Mouse (Mus musculus) CH12.LX (cell line): ENCODE measurements around the gene Psme4.
A peak's percentile ranks its signal among the peaks of the same experiment; 100 is the strongest.

Experiments used
- CTCF ChIP-seq, 2 experiments: IDR thresholded peaks in 1 of 2; conservative IDR thresholded peaks in 1 of 2; 2 replicates each; pipeline ENCODE4 v1.5.1; 2011 to 2012; ENCODE audit warnings: low read depth in 2 of 2, low read length in 2 of 2, improper control_type of control experiment in 1 of 2, inconsistent platforms in 1 of 2, mild to moderate bottlenecking in 1 of 2, moderate library complexity in 1 of 2
- E2F4 ChIP-seq: IDR thresholded peaks from 2 replicates; pipeline ENCODE4 v1.6.1; 2011; ENCODE audit warnings: low read depth, low read length, improper control_type of control experiment; ENCODE audit not compliant: insufficient replicate concordance
- EP300 ChIP-seq: IDR thresholded peaks from 2 replicates; pipeline ENCODE4 v1.6.1; 2011; ENCODE audit warnings: low read length, improper control_type of control experiment
- KAT2A ChIP-seq: IDR thresholded peaks from 2 replicates; pipeline ENCODE4 v1.6.1; 2012; ENCODE audit warnings: low read length, improper control_type of control experiment, inconsistent platforms; ENCODE audit not compliant: insufficient replicate concordance
- MAFK ChIP-seq: IDR thresholded peaks from 2 replicates; pipeline ENCODE4 v1.6.1; 2011; ENCODE audit warnings: low read length, improper control_type of control experiment; ENCODE audit not compliant: insufficient replicate concordance
- NELFE ChIP-seq: IDR thresholded peaks from 2 replicates; pipeline ENCODE4 v1.6.1; 2011; ENCODE audit warnings: low read depth, low read length, improper control_type of control experiment
- POLR2A ChIP-seq: IDR thresholded peaks from 2 replicates; pipeline ENCODE4 v1.6.1; 2011; ENCODE audit warnings: low read depth, mild to moderate bottlenecking, improper control_type of control experiment, low read length
- RCOR1 ChIP-seq: conservative IDR thresholded peaks from 2 replicates; pipeline ENCODE4 v1.6.1; 2012; ENCODE audit warnings: low read depth, mild to moderate bottlenecking, inconsistent platforms, low read length, improper control_type of control experiment
- USF1 ChIP-seq: IDR thresholded peaks from 2 replicates; pipeline ENCODE4 v1.6.1; 2014; ENCODE audit warnings: low read depth, mild to moderate bottlenecking, inconsistent platforms, low read length, improper control_type of control experiment
- USF2 ChIP-seq: conservative IDR thresholded peaks from 2 replicates; pipeline ENCODE4 v1.6.1; 2011; ENCODE audit warnings: low read depth, low read length, improper control_type of control experiment
- ZC3H11A ChIP-seq: IDR thresholded peaks from 2 replicates; pipeline ENCODE4 v1.6.1; 2012; ENCODE audit warnings: low read depth, mild to moderate bottlenecking, inconsistent platforms, low read length, improper control_type of control experiment
- ZNF384 ChIP-seq: IDR thresholded peaks from 2 replicates; pipeline ENCODE4 v1.6.1; 2012; ENCODE audit warnings: low read depth, low read length, improper control_type of control experiment, inconsistent platforms

- no peak for TF ChIP-seq POLR2A
- TF ChIP-seq ZC3H11A: no peak
- no peak for TF ChIP-seq USF1
- no peak for TF ChIP-seq NELFE
- no peak for TF ChIP-seq EP300
- no peak for TF ChIP-seq E2F4
- TF ChIP-seq ZNF384: no peak
- TF ChIP-seq USF2: no peak
- TF ChIP-seq CTCF (conservative IDR thresholded peaks at IDR 0.05 in 1 of 2, IDR thresholded peaks at IDR 0.05 in 1 of 2; ENCODE audit: low read depth in 2 of 2, low read length in 2 of 2): peak; percentile 77 to 92
- no peak for TF ChIP-seq MAFK
- TF ChIP-seq RCOR1: no peak
- TF ChIP-seq KAT2A: no peak
Measured at GRCm38 (mm10) chr11:30799496-30799895, 28.0 kb downstream of the Psme4 start.
